Mouse (Mus musculus) thymus, adult 2 months (tissue): ENCODE data around the gene Pitpnm2.

Experiments used
- CTCF ChIP-seq: fragments of 200-500 bp; IDR thresholded peaks from 2 replicates; pipeline ENCODE4 v1.5.1; 2012; ENCODE audit warnings: mild to moderate bottlenecking, control low read depth, low read length, moderate library complexity, borderline replicate concordance; ENCODE audit not compliant: control insufficient read depth, poor library complexity, insufficient read depth; ENCODE audit errors: extremely low read depth
- POLR2A ChIP-seq: fragments of 200-500 bp; IDR thresholded peaks from 2 replicates; pipeline ENCODE4 v1.6.1; 2012; ENCODE audit warnings: mild to moderate bottlenecking, low read length, control low read depth, moderate library complexity; ENCODE audit not compliant: control insufficient read depth, poor library complexity, insufficient read depth; ENCODE audit errors: extremely low read depth

DNA sequence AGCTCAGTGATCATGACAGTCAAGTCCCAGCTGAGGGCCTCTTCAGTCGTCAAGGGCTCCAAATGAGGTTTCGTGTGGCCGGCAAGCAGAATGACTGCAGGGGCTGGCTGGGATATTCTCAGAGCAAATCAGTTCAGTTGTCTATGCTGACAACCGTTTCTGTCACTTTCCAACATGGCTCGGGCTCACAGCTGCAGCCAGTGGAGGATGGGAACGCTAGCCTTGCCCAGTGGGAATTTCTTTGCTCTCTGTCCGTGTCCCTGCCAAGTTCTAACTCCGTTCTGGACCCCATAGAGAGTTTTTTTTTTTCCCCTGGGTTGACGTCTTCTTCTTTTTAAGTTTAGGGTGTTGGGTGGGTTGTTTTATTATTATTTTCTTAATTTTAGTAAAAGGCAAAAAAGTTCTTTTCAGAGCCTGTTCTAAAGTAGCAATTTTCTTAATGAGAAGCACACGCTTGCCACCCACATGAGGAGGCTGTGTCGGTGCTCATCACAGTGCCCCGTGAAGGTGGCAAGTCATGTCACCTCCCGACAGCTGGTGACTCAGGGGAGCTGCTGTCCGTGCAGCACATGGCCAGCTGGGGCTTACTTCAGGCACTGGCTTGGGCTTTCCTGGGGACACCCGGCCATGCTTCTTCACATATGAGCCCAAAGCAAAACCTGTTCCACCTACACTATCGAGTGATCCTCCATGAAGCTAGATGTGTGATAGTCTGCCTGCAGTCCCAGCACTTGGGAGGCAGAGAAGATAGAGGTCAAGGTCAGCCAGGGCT lies 25.1 kb downstream of the Pitpnm2 start:
- TF ChIP-seq POLR2A (no peak), CTCF (no peak)
